Mouse (Mus musculus) lung, embryonic 14.5 days (tissue): ENCODE measurements around the gene Tor1aip1. TPM values are rescaled to one million over a fixed set of nuclear protein-coding genes. Genes with fewer than 3 reads are reported as not detected.

Experiments
- ATAC-seq: fragments of 200-750 bp; cut with Nextera tagmentation; 2 replicates; pipeline ENCODE4 v1.8.0; 2017; ENCODE audit warnings: mild to moderate bottlenecking, moderate TSS enrichment, moderate library complexity; ENCODE audit not compliant: insufficient read depth
- DNase-seq: peaks from one replicate; pipeline ENCODE4 v3.0.0-alpha.2; 2015
- H3K27ac ChIP-seq: fragments of 300-500 bp; sonication (generic); 2 replicates; pipeline ENCODE4 v1.5.1; 2014; ENCODE audit warnings: low read depth, mild to moderate bottlenecking, moderate library complexity
- H3K27me3 ChIP-seq: fragments of 300-500 bp; sonication (generic); 2 replicates; pipeline ENCODE4 v1.6.1; 2014; ENCODE audit warnings: low read length, control low read depth; ENCODE audit not compliant: insufficient read depth
- H3K36me3 ChIP-seq: fragments of 300-500 bp; sonication (generic); 2 replicates; pipeline ENCODE4 v1.6.1; 2014; ENCODE audit warnings: control low read depth; ENCODE audit not compliant: insufficient read depth
- H3K4me1 ChIP-seq: fragments of 300-500 bp; sonication (generic); 2 replicates; pipeline ENCODE4 v1.6.1; 2014; ENCODE audit warnings: antibody characterized with exemption, control low read depth; ENCODE audit not compliant: insufficient read depth
- H3K4me2 ChIP-seq: fragments of 300-500 bp; sonication (generic); 2 replicates; pipeline ENCODE4 v1.6.1; 2014; ENCODE audit warnings: mild to moderate bottlenecking
- H3K4me3 ChIP-seq: fragments of 300-500 bp; sonication (generic); 2 replicates; pipeline ENCODE4 v1.5.1; 2014; ENCODE audit warnings: low read depth, low read length
- H3K9ac ChIP-seq: fragments of 300-500 bp; sonication (generic); 2 replicates; pipeline ENCODE4 v1.6.1; 2014
- H3K9me3 ChIP-seq: fragments of 300-500 bp; sonication (generic); 2 replicates; pipeline ENCODE4 v1.6.1; 2016; ENCODE audit warnings: low read depth, low read length, control low read depth
- CTCF ChIP-seq: IDR thresholded peaks from 2 replicates; pipeline ENCODE4 v1.5.1; 2016; ENCODE audit warnings: antibody characterized with exemption, low read depth
- WGBS: fragments of 180-500 bp; shearing (Covaris S2); extraction: QIAGEN DNeasy Blood & Tissue Kit; methylation state at CpG from one replicate; pipeline ENCODE4 v1.1.7; 2014; 5-methylcytosine and 5-hydroxymethylcytosine counted together
- polyA plus RNA-seq: library from polyadenylated mRNA; unstranded; fragments of >200 nt; fragmentation: Nextera tagmentation; extraction: Ambion mirVana; gene quantifications from 2 replicates; pipeline ENCODE4 v1.2.1, GENCODE M21; 2014

The Tor1aip1 gene
- polyA plus RNA-seq = 45.9 and 47.6 TPM in 2 replicates

DNA sequence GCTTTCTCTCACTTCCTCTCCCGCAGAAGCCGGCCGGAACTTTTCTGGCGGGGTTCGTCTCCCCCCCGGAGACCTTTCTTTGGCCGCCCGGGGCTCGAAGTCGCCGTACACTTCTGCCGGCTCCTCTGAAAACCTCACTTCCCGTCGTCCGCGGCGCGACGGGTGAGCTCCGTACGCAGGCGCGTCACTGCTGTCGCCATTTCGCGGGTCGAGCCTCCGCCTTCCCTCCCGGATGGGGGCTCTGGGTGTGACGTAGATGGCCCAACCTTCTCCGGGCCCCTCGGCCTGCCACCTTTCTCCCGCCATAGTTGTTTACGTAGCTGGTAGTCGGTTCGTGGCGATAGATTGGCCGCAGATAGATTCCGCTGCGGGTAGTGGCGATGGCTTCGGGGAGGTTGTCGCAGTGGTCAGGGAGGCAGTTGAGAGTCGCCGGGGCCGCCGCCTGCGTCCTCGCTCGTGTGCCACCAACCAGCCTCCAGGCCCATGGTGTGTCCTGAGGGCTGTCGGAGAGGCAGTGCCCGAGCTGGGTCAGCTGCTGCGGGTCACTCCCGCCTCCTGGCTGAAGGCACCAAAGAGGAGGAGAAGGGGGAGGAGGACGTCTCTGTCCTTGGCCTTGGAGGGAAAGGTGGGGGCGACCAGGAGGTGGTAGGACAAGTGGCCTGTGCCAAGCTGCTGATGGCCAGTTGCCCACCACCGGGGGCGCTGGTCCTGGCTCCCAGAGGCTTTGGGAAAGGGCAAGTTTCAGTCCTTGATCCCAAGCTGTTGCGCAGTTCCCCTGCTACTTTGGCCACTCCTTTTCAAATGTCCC lies at the start of gene Tor1aip1:
TSS of gene Tor1aip1 (minus strand) at position 551 of the 808 bp plus-strand sequence.
- ATAC-seq = peak; percentile 94
- TF ChIP-seq CTCF = peak; percentile 80
- no peaks in the 10 kb centered on the region for H3K9me3 ChIP-seq
- peak within 1 kb of the TSS; percentile 100 for H3K27ac ChIP-seq
- peak within 1 kb of the TSS; percentile 72 for H3K4me2 ChIP-seq
- no peaks in the 10 kb centered on the region for H3K27me3 ChIP-seq
- H3K4me1 ChIP-seq = no peaks in the 10 kb centered on the region
- peak; percentile 99 for DNase-seq
- H3K4me3 ChIP-seq = peak within 1 kb of the TSS; percentile 51
- H3K36me3 ChIP-seq = peaks cover 26% of the 10 kb centered on the region
- H3K9ac ChIP-seq = peak within 1 kb of the TSS; percentile 67
- WGBS = under 1% methylated on average over 59 of the region's 59 CpGs

DNA sequence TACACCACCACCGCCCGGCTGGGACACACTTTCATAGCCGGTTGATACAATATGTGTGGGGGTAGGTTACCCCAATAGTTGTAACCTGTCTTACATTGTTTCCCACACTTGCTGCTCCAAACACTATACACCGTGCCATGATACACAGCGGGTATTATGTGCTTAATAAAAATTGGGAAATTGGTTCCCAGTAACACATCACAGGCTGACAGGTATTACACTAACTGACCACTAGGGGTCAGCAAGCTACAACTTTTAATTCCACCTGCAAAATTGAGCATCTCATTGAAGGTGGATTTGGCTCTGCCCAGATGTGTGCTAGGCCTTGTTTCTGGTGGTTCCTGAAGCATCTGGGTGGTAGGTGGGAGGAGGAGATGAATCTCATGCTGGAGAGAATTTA lies 49.5 kb upstream of the Tor1aip1 start:
- H3K4me1 ChIP-seq = no peaks in the 10 kb centered on the region
- DNase-seq (peak; percentile 86), ATAC-seq (peak; percentile 50; the same call in 1 of the 2 replicates)

GRCm38 (mm10) chr1:156084603-156085002 lies 48.3 kb upstream of the Tor1aip1 start:
- Histone ChIP-seq H3K27ac (no peak overlapping the region), H3K4me3 (no peak overlapping the region), H3K9me3 (no peaks in the 10 kb centered on the region), H3K9ac (no peak overlapping the region), H3K27me3 (no peaks in the 10 kb centered on the region), H3K4me1 (no peaks in the 10 kb centered on the region), H3K4me2 (no peak overlapping the region), H3K36me3 (no peaks in the 10 kb centered on the region)
- no peak for TF ChIP-seq CTCF
- DNase-seq (no peak), ATAC-seq (no peak)
- WGBS = 48% methylated on average over 3 of the region's 3 CpGs

More for the DNA sequence above, 49.5 kb upstream of the Tor1aip1 start:
- Histone ChIP-seq H3K9me3 (no peaks in the 10 kb centered on the region), H3K9ac (no peak overlapping the region), H3K4me3 (no peak overlapping the region), H3K27me3 (no peaks in the 10 kb centered on the region), H3K4me2 (no peak overlapping the region), H3K36me3 (no peaks in the 10 kb centered on the region), H3K27ac (no peak overlapping the region)
- 48% methylated on average over 5 of the region's 5 CpGs for WGBS
- peak; percentile 95 for TF ChIP-seq CTCF

DNA sequence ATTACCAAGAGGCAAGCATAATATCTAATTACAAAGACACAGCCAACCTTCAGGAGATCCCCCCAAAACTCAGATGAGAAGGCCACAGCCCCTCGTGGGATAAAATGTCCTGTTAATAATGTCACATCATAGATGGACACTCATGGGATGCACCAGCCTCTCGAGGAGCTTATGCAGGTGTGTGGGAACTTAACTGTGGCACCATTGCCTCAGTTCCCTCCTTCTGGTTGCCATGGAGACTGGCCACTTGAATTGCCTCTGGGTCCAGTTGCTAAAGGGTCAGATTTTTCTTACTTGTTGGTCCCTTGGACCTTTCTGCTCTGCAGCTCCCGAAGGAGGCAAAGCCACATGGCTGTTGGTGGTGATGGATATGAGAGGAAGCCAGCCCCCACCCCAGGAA lies 41.4 kb upstream of the Tor1aip1 start:
- WGBS = 45% methylated on average over 3 of the region's 3 CpGs
- H3K4me1 ChIP-seq = peaks cover 5% of the 10 kb centered on the region
- no peak overlapping the region for H3K9ac ChIP-seq
- no peak for TF ChIP-seq CTCF
- DNase-seq = no peak
- H3K36me3 ChIP-seq = no peaks in the 10 kb centered on the region
- H3K27me3 ChIP-seq = no peaks in the 10 kb centered on the region
- no peak overlapping the region for H3K27ac ChIP-seq
- no peak overlapping the region for H3K4me3 ChIP-seq
- ATAC-seq = no peak; the same call in 1 of the 2 replicates
- H3K9me3 ChIP-seq = no peaks in the 10 kb centered on the region
- no peak overlapping the region for H3K4me2 ChIP-seq

DNA sequence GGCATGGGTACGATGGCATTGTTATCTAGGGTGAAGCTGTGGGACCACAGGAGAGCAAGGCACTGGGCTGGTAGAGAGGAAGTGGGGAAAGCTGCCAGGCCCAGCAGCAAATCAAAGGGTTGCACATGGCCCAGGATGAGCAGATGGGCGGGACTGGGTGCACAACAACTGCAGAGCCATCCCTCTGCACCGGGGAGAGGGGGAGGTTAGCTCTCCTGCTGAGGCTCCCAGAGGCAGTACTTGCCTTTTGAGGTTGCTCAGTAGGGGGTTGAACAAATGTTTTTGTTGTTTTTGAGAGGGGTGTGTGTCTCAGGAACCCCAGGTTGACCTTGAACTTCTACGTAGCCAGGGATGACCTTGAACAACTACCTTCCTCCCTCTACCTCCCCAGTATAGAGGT lies 40.2 kb upstream of the Tor1aip1 start:
- Histone ChIP-seq H3K36me3 (no peaks in the 10 kb centered on the region), H3K27ac (no peak overlapping the region), H3K9ac (no peak overlapping the region), H3K9me3 (no peaks in the 10 kb centered on the region), H3K4me3 (no peak overlapping the region), H3K4me2 (no peak overlapping the region), H3K4me1 (peaks cover 5% of the 10 kb centered on the region), H3K27me3 (no peaks in the 10 kb centered on the region)
- no peak for DNase-seq
- ATAC-seq = no peak
- no peak for TF ChIP-seq CTCF
- 48% methylated on average over 4 of the region's 4 CpGs for WGBS

DNA sequence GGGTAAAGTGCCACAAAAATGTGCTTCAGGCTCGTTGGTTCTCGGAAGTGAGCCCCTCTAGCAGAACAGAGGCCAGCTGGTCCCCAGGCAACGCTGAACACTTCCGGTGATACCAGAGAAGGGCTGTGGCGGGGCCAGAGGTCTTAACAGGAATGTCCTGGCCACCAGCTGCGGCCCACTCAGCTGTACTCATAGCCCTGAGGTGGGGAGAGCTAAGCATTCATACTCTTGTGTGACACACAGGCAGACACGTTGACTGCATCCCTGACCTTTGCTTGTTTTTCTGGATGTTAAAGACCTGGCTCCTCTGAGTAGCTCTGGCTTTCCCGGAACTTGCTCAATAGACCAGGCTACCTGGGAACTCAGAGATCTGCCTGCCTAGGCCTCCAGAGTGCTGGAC lies 38.3 kb upstream of the Tor1aip1 start:
- no peak for TF ChIP-seq CTCF
- peaks cover 5% of the 10 kb centered on the region for H3K4me1 ChIP-seq
- DNase-seq (peak; percentile 65), ATAC-seq (peak; percentile 50; the same call in 1 of the 2 replicates)
- no peak overlapping the region for H3K9ac ChIP-seq
- H3K27me3 ChIP-seq = no peaks in the 10 kb centered on the region
- H3K9me3 ChIP-seq = no peaks in the 10 kb centered on the region
- no peak overlapping the region for H3K4me3 ChIP-seq
- H3K36me3 ChIP-seq = no peaks in the 10 kb centered on the region
- H3K4me2 ChIP-seq = no peak overlapping the region
- WGBS = 23% methylated on average over 8 of the region's 8 CpGs
- no peak overlapping the region for H3K27ac ChIP-seq

- H3K27ac ChIP-seq = no peak overlapping the region
- DNase-seq = no peak
- no peaks in the 10 kb centered on the region for H3K27me3 ChIP-seq
- no peak overlapping the region for H3K4me3 ChIP-seq
- H3K9ac ChIP-seq = no peak overlapping the region
- TF ChIP-seq CTCF = no peak
- 0 out of 2 replicates have a peak, but pooled peaks cover under 1% of the 10 kb centered on the region for H3K36me3 ChIP-seq
- WGBS = 56% methylated on average over 15 of the region's 15 CpGs
- ATAC-seq = no peak
- peaks cover 5% of the 10 kb centered on the region for H3K4me1 ChIP-seq
- no peaks in the 10 kb centered on the region for H3K9me3 ChIP-seq
- H3K4me2 ChIP-seq = no peak overlapping the region
These were observed 37.0 kb upstream of the Tor1aip1 start for GRCm38 (mm10) chr1:156073169-156073821.
